Mouse (Mus musculus) heart, adult 2 months (tissue): Measurements from ENCODE around the gene Rsph6a. TPM values are rescaled to one million over a fixed set of nuclear protein-coding genes. Genes with fewer than 3 reads are reported as not detected.

Source experiments
- DNase-seq, 2 experiments: peaks; one replicate each; pipeline ENCODE4 v3.0.0; 2021
- H3K27ac ChIP-seq: fragments of 200-600 bp; 2 replicates; pipeline ENCODE4 v1.8.1; 2022
- H3K27me3 ChIP-seq: fragments of 200-500 bp; 2 replicates; pipeline ENCODE4 v1.6.1; 2012; ENCODE audit warnings: mild to moderate bottlenecking, low read length, inconsistent platforms, mixed read lengths; ENCODE audit not compliant: control insufficient read depth, insufficient read depth
- H3K36me3 ChIP-seq: fragments of 200-500 bp; 2 replicates; pipeline ENCODE4 v1.6.1; 2012; ENCODE audit warnings: low read length, inconsistent platforms; ENCODE audit not compliant: control insufficient read depth, insufficient read depth
- H3K4me1 ChIP-seq: fragments of 200-500 bp; 2 replicates; pipeline ENCODE4 v1.6.1; 2011; ENCODE audit warnings: low read length; ENCODE audit not compliant: control insufficient read depth, insufficient read depth
- H3K4me3 ChIP-seq: fragments of 200-600 bp; 2 replicates; pipeline ENCODE4 v1.8.1; 2022
- H3K79me2 ChIP-seq: fragments of 200-500 bp; replicated peaks from 2 replicates; pipeline ENCODE4 v1.6.1; 2012; ENCODE audit warnings: mild to moderate bottlenecking, inconsistent platforms, low read length, moderate library complexity, mixed read lengths; ENCODE audit not compliant: control insufficient read depth, insufficient read depth
- H3K9ac ChIP-seq: fragments of 200-500 bp; 2 replicates; pipeline ENCODE4 v1.6.1; 2012; ENCODE audit warnings: low read depth, mild to moderate bottlenecking, control low read depth, inconsistent platforms, low read length, mixed read lengths
- CTCF ChIP-seq: fragments of 200-600 bp; IDR thresholded peaks from 2 replicates; pipeline ENCODE4 v1.8.1; 2022; ENCODE audit warnings: antibody characterized with exemption, mild to moderate bottlenecking, moderate library complexity
- EP300 ChIP-seq: fragments of 200-500 bp; IDR thresholded peaks from 2 replicates; pipeline ENCODE4 v1.6.1; 2011; ENCODE audit warnings: low read depth, low read length, control low read depth; ENCODE audit not compliant: insufficient read depth
- POLR2A ChIP-seq: fragments of 200-500 bp; IDR thresholded peaks from 2 replicates; pipeline ENCODE4 v1.6.1; 2011; ENCODE audit warnings: mild to moderate bottlenecking, low read depth, low read length, control low read depth; ENCODE audit not compliant: insufficient read depth
- WGBS: fragments of 180-500 bp; shearing (Covaris S2); methylation state at CpG from one replicate; pipeline ENCODE4 v1.1.7; 2018; 5-methylcytosine and 5-hydroxymethylcytosine counted together
- intact Hi-C: fragments of 180-260 bp; cut with DNase I; formaldehyde crosslinking; loops from one replicate; pipeline ENCODE4 v1.15.1; 2025
- polyA plus RNA-seq: library from polyadenylated mRNA; depleted of rRNA; stranded (reverse); fragments of >200 nt; gene quantifications from 2 replicates; pipeline ENCODE4 v1.2.3, GENCODE M21; 2012
- total RNA-seq, 2 experiments: library from RNA; stranded (reverse); gene quantifications; 2 replicates each; pipeline ENCODE4 v1.2.3; 2021

The Rsph6a gene
- total and polyA plus RNA-seq, 3 experiments = 0.06 TPM; not detected in 2

DNA sequence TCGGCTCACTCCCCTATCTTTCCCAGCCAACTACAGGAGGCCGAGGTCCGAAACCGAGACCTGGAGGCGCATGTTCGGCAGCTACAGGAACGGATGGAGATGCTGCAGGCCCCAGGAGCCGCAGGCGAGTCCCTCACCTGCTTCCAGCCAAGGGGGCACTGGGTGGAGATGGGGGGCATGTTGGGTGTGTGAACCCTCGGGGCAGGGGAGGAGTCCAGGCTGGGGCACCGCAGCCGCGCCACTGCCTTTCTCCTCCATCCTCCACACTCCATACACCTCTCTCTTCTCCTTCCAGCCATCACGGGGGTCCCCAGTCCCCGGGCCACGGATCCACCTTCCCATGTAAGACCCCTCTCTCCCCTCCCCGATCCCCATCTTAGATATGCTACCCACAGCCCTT is 37.4 kb downstream of the Rsph6a start:
- no peak overlapping the region for H3K9ac ChIP-seq
- peaks cover 3% of the 10 kb centered on the region for H3K4me1 ChIP-seq
- no peak overlapping the region; the same call in 1 of the 2 replicates for H3K27ac ChIP-seq
- peak in 1 of 2 experiments; percentile 36 for DNase-seq
- H3K79me2 ChIP-seq = no peaks in the 10 kb centered on the region
- TF ChIP-seq POLR2A (no peak), EP300 (no peak), CTCF (no peak)
- no peaks in the 10 kb centered on the region; the same call in 1 of the 2 replicates for H3K36me3 ChIP-seq
- H3K4me3 ChIP-seq = no peak overlapping the region
- H3K27me3 ChIP-seq = no peaks in the 10 kb centered on the region
- intact Hi-C loops = no loop called here
- WGBS = 71% methylated on average over 15 of the region's 17 CpGs

DNA sequence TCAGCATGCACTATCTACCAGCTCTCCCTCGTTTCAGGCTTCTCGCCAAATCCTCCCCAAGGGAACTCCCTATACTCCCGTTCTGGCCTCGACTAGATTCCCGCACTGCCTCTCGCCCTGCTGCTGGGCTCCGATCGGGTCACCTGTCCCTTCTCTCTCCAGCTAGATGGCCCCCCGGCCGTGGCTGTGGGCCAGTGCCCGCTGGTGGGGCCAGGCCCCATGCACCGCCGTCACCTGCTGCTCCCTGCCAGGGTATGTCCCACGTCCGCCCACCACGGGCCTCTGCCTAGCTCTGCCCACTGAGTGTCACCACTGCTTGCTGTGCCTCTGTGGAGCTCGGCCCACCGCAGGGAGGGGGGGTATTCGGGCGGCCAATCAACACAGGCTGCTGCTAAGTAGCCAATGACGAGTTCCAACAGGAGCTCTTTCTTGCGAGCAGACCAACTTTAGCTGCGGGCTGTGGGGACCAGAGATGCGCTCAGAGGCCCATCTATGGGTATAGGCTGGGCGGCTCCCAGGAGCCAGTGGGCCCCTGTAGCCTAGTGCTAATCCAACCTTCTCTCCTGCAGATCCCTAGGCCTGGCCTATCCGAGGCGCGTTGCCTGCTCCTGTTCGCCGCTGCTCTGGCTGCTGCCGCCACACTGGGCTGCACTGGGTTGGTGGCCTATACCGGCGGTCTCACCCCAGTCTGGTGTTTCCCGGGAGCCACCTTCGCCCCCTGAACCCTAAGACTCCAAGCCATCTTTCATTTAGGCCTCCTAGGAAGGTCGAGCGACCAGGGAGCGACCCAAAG is 38.1 kb downstream of the Rsph6a start:
- H3K79me2 ChIP-seq = no peaks in the 10 kb centered on the region
- DNase-seq = peak; percentile 73 to 81
- WGBS = 29% methylated on average over 38 of the region's 38 CpGs
- peak overlapping the region; percentile 44 for H3K9ac ChIP-seq
- peaks cover 3% of the 10 kb centered on the region for H3K4me1 ChIP-seq
- intact Hi-C loops = loop anchor here (1.0 kb wide), 1 partner anchor 24 kb away; no protein-coding TSS in a partner anchor
- H3K4me3 ChIP-seq = no peak overlapping the region
- H3K36me3 ChIP-seq = no peaks in the 10 kb centered on the region; the same call in 1 of the 2 replicates
- no peaks in the 10 kb centered on the region for H3K27me3 ChIP-seq
- peak overlapping the region; percentile 96; the same call in 1 of the 2 replicates for H3K27ac ChIP-seq
- TF ChIP-seq EP300 (no peak), POLR2A (peak; percentile 44; the same call in 1 of the 2 replicates), CTCF (no peak)

DNA sequence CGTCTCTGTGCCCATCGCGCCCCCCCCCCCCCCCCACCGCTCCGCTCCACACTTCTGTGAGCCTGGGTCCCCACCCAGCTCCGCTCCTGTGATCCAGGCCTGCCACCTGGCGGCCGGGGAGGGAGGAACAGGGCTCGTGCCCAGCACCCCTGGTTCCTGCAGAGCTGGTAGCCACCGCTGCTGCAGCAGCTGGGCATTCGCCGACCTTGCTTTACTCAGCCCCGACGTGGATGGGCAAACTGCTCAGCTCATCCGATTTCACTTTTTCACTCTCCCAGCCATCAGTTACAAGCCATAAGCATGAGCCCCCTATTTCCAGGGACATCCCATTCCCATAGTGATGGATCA is 38.7 kb downstream of the Rsph6a start:
- no peaks in the 10 kb centered on the region for H3K79me2 ChIP-seq
- peak overlapping the region; percentile 18 for H3K9ac ChIP-seq
- TF ChIP-seq CTCF (peak; percentile 83), POLR2A (no peak), EP300 (0 out of 2 replicates have a peak, but pooled peaks have one; percentile 15)
- peak overlapping the region; percentile 96 for H3K27ac ChIP-seq
- H3K36me3 ChIP-seq = no peaks in the 10 kb centered on the region; the same call in 1 of the 2 replicates
- H3K27me3 ChIP-seq = no peaks in the 10 kb centered on the region
- WGBS = 2% methylated on average over 11 of the region's 15 CpGs
- intact Hi-C loops = loop anchor here (1.0 kb wide), 1 partner anchor 25 kb away; no protein-coding TSS in a partner anchor
- peak overlapping the region; percentile 85 for H3K4me3 ChIP-seq
- DNase-seq = peak; percentile 89 to 92
- peaks cover 6% of the 10 kb centered on the region for H3K4me1 ChIP-seq

DNA sequence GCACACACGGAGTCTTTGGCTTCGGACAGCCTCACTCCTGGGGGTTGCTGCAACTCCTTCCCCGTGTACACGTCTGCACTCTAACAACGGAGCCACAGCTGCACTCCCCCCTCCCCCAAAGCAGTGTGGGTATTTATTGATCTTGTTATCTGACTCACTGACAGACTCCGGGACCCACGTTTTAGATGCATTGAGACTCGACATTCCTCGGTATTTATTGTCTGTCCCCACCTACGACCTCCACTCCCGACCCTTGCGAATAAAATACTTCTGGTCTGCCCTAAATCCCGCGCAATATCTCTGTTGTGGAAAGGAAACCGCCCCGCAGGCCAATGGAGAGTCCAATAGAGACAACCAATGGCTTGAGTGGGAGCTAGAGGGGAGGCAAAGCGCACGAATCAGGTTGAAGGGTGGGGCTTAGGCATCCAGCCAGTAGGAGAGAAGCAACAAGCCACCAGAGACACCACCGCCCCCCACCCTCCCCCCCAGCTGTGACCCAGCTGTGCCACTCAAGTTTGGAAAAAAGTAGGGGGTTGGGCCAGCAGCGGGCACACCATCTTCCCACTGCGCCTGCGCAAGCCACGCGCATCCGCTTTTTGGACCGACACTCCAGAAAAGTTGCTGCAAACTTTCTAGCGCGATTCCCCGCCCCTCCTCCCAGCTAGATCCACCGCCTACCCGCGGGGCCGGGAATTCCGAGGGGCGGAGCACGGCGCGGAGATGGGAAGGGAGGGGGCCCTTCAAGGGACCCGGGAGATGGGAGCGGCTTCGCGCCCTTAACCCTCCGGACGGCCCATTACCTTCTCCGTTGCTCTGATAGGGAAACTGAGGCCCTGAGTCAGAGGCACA is 39.3 kb downstream of the Rsph6a start:
- peak; percentile 96 to 98 for DNase-seq
- Histone ChIP-seq H3K79me2 (no peaks in the 10 kb centered on the region), H3K36me3 (no peaks in the 10 kb centered on the region; the same call in 1 of the 2 replicates), H3K27me3 (no peaks in the 10 kb centered on the region), H3K4me1 (peaks cover 6% of the 10 kb centered on the region), H3K9ac (peak overlapping the region; percentile 89), H3K27ac (peak overlapping the region; percentile 96), H3K4me3 (peak overlapping the region; percentile 85)
- TF ChIP-seq EP300 = peak; percentile 66; the same call in 1 of the 2 replicates
- TF ChIP-seq CTCF = no peak
- TF ChIP-seq POLR2A = peak; percentile 83
- intact Hi-C loops = loop anchor here (1.0 kb wide), 1 partner anchor 25 kb away; no protein-coding TSS in a partner anchor
- WGBS = under 1% methylated on average over 45 of the region's 45 CpGs

DNA sequence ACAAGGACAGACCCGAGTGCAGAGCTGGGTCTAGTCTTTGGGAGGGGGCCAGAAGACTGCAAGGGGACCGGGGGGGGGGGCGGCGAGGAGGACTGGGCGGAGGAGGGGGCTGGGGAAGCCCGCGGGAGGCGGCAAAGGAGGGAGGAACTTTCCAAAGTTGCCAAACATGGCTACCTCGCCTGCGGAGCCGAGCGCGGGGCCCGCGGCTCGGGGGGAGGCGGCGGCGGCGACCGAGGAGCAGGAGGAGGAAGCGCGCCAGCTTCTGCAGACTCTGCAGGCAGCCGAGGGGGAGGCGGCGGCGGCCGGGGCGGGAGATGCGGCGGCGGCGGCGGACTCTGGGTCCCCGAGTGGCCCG is 40.0 kb downstream of the Rsph6a start, which contains the start of gene Six5:
Six5 (plus strand) TSS at position 124 of the 355 bp plus-strand sequence.
- Histone ChIP-seq H3K27me3 (no peaks in the 10 kb centered on the region), H3K79me2 (no peaks in the 10 kb centered on the region), H3K9ac (peak within 1 kb of the TSS; percentile 89), H3K4me1 (peaks cover 6% of the 10 kb centered on the region), H3K4me3 (peak within 1 kb of the TSS; percentile 85), H3K36me3 (no peaks in the 10 kb centered on the region; the same call in 1 of the 2 replicates), H3K27ac (peak within 1 kb of the TSS; percentile 96)
- intact Hi-C loops = no loop called here
- TF ChIP-seq CTCF = no peak
- TF ChIP-seq EP300 = no peak
- TF ChIP-seq POLR2A = no peak
- DNase-seq = peak in 1 of 2 experiments; percentile 73
- 2% methylated on average over 28 of the region's 36 CpGs for WGBS
